Mouse (Mus musculus) midbrain, embryonic 16.5 days (tissue): ENCODE measurements around the gene Kdm1b. TPM values are rescaled to one million over a fixed set of nuclear protein-coding genes. Genes with fewer than 3 reads are reported as not detected.

Experiments
- ATAC-seq: fragments of 200-750 bp; cut with Nextera tagmentation; 2 replicates; pipeline ENCODE4 v1.8.0; 2017; ENCODE audit warnings: moderate TSS enrichment
- H3K27ac ChIP-seq: fragments of 300-500 bp; sonication (generic); 2 replicates; pipeline ENCODE4 v1.5.1; 2014; ENCODE audit warnings: mild to moderate bottlenecking, low read length, mixed read lengths
- H3K27me3 ChIP-seq: fragments of 300-500 bp; sonication (generic); 2 replicates; pipeline ENCODE4 v1.6.1; 2014; ENCODE audit warnings: low read depth, low read length, mixed read lengths; ENCODE audit not compliant: control insufficient read depth, insufficient read depth
- H3K36me3 ChIP-seq: fragments of 300-500 bp; sonication (generic); 2 replicates; pipeline ENCODE4 v1.6.1; 2014; ENCODE audit warnings: mild to moderate bottlenecking, low read length, moderate library complexity, mixed read lengths; ENCODE audit not compliant: control insufficient read depth, insufficient read depth
- H3K4me1 ChIP-seq: fragments of 300-500 bp; sonication (generic); 2 replicates; pipeline ENCODE4 v1.6.1; 2014; ENCODE audit warnings: mild to moderate bottlenecking, low read length, mixed read lengths; ENCODE audit not compliant: control insufficient read depth, insufficient read depth
- H3K4me2 ChIP-seq: fragments of 300-500 bp; sonication (generic); 2 replicates; pipeline ENCODE4 v1.6.1; 2014; ENCODE audit warnings: mild to moderate bottlenecking, low read length, mixed read lengths
- H3K4me3 ChIP-seq: fragments of 300-500 bp; sonication (generic); 2 replicates; pipeline ENCODE4 v1.5.1; 2014; ENCODE audit warnings: low read depth, mild to moderate bottlenecking, low read length, moderate library complexity, mixed read lengths
- H3K9ac ChIP-seq: fragments of 300-500 bp; sonication (generic); 2 replicates; pipeline ENCODE4 v1.6.1; 2014; ENCODE audit warnings: low read depth, low read length, mixed read lengths
- H3K9me3 ChIP-seq: fragments of 300-500 bp; sonication (generic); replicated peaks from 2 replicates; pipeline ENCODE4 v1.6.1; 2014; ENCODE audit warnings: mild to moderate bottlenecking, low read length, mixed read lengths; ENCODE audit not compliant: control insufficient read depth, poor library complexity, severe bottlenecking
- WGBS: fragments of 180-500 bp; shearing (Covaris S2); extraction: QIAGEN DNeasy Blood & Tissue Kit; methylation state at CpG from one replicate; pipeline ENCODE4 v1.1.7; 2014; 5-methylcytosine and 5-hydroxymethylcytosine counted together
- polyA plus RNA-seq: library from polyadenylated mRNA; unstranded; fragments of >200 nt; fragmentation: Nextera tagmentation; extraction: Ambion mirVana; gene quantifications from 2 replicates; pipeline ENCODE4 v1.2.1, GENCODE M21; 2015

Gene Kdm1b
- polyA plus RNA-seq, 1 experiment from 2014 or later = 22.2 TPM

DNA sequence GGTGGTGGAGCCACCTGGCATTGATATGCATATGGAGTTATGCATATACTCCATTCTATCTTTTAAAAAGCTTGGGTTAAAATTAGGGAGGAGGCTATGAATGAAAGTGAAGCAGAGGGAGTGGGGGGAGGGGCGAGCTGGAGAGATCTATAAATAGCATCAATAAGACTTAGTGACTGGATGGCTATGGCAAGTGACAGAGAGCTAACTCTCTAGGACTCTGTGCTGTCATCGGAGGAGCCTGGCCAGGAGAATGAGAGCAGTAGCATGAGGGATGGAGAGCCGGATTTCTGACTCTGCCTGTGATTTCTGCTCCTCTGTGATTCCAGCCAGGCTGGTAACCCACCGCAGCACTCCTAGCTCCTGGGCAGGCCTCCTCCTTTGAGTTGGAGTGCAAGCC, 85.8 kb downstream of the Kdm1b start:
- Histone ChIP-seq H3K9me3 (no peaks in the 10 kb centered on the region), H3K36me3 (no peaks in the 10 kb centered on the region), H3K4me1 (no peaks in the 10 kb centered on the region), H3K4me3 (no peak overlapping the region), H3K9ac (no peak overlapping the region), H3K27ac (no peak overlapping the region), H3K27me3 (no peaks in the 10 kb centered on the region), H3K4me2 (no peak overlapping the region)
- WGBS = 53% methylated on average over 4 of the region's 4 CpGs
- no peak for ATAC-seq

DNA sequence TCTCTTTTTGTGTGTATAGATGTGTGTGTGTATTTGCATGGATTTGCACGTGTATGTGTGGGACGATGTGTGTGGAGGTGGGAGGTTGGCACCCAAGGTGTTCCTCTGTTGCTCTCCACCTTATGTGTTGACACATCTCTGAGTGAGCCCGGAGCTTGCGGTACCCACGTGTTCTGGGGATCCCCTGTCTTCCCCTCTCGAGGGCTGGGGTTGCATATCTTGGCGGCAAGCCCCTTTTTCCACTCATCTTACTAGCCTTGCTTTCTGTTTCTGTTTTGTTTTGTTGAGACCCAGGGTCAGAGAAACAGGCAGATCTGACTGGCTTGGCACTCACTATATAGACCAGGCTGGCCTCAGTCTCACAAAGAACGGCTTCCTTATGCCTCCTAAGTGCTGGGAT, 89.8 kb downstream of the Kdm1b start:
- WGBS = 91% methylated on average over 8 of the region's 8 CpGs
- no peaks in the 10 kb centered on the region for H3K4me1 ChIP-seq

DNA sequence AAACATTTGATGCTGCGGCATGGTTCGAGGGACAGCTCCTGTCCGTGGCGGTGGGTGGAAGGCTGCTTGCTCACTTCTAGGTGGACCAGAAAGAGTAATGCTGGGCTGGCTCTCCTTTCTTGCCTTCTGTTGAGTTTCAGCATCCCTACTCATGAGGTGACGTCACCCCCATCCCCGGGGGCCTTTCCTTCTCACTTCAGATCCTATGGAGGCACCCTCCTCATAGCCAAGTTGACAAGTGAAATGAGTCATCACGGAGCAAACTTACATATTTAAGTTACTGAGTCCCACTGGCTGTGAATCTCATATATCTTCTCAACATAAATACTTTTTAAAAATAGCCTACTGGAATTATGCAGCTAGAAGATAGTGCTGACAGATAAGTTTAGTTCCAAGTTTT, 91.5 kb downstream of the Kdm1b start:
- Histone ChIP-seq H3K27me3 (no peaks in the 10 kb centered on the region), H3K4me2 (no peak overlapping the region), H3K4me1 (no peaks in the 10 kb centered on the region), H3K9ac (no peak overlapping the region), H3K27ac (no peak overlapping the region), H3K4me3 (no peak overlapping the region), H3K36me3 (no peaks in the 10 kb centered on the region), H3K9me3 (no peaks in the 10 kb centered on the region)
- ATAC-seq = no peak
- WGBS = 95% methylated on average over 7 of the region's 7 CpGs

More for the DNA sequence above, 89.8 kb downstream of the Kdm1b start:
- no peak for ATAC-seq
- Histone ChIP-seq H3K9me3 (no peaks in the 10 kb centered on the region), H3K27me3 (no peaks in the 10 kb centered on the region), H3K36me3 (no peaks in the 10 kb centered on the region), H3K4me2 (no peak overlapping the region), H3K27ac (no peak overlapping the region), H3K9ac (no peak overlapping the region), H3K4me3 (no peak overlapping the region)

Other genes starting within 250 kb of the Kdm1b start
- 7.2 and 7.6 TPM in 2 replicates for gene Kif13a, start 113.6 kb upstream of the Kdm1b start, polyA plus RNA-seq
- 19.3 and 19.9 TPM in 2 replicates for gene Nhlrc1, start 28.6 kb upstream of the Kdm1b start, polyA plus RNA-seq
- gene Tpmt, start 1.2 kb downstream of the Kdm1b start, polyA plus RNA-seq = 19.6 and 20.7 TPM in 2 replicates
- 94.8 and 116 TPM in 2 replicates for gene Dek, start 62.7 kb downstream of the Kdm1b start, polyA plus RNA-seq
- gene Rnf144b, start 79.2 kb downstream of the Kdm1b start, polyA plus RNA-seq = 0.92 and 1.0 TPM in 2 replicates